Mouse (Mus musculus): ENCODE measurements at regions not wholly inside any gene's neighbourhood (a gene's known extent, or its start where the extent isn't known, plus 50 kb on each side); places are given as distances from the start of the nearest gene placed in this dataset.

DNA sequence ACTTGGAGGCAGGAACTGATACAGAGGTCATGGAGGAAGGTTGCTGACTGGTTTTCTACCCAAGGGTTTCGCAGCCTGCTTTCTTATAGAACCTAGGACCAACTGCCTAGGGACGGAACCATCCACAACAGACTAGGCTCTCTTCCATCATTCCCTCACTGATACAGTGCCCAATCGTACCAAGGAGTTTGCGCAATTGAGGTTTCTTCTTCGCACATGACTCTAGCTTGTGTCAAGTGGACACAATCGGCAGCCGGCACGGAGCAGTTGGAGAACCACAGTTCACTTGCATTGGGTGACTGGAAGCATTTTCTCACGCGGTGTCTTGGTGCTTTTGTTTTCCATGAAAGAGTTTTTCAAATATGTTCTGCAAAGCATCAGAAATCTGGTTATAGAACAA is 149.1 kb upstream of the Dyrk2 start:
- DNase-seq (ENCODE audit: low read depth, low spot score), result no peak

DNA sequence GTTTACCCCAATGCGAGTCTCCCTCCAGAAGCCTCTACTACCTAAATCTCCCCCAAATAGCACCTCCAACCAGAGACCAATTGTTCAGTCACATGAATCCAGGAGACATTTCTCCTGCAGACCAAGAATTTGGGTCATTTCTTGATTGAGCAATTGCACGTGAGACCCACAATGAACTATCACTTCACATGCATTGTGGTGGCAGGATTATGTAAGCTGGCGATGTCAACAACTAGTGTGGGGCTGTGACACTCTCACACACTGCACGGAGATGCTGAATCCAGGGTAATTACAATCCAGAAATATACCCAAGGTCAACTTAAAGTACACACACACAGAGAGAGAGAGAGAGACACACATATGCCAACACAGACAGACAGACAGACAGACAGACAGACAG is 148.5 kb upstream of the Dyrk2 start:
- no peak for DNase-seq (ENCODE audit: low read depth, low spot score)

DNA sequence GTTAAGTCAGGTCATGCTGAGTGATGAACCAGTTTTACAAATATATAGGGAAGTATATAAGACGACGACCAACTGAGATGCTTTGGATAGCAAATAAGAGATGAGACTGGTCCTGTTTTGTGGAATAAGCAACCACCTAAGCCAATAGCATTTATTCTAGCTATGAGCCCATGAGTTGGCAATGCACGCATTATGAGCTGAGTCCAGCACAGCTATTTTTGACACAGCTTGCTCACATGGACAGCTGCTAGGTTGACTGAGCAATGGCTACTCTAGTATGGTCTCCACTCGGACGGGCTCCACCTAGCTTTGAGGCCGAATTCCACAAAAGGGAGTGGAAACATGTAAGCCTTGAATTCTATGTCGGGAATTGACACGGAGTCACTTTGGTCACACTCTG is 146.1 kb upstream of the Dyrk2 start:
- DNase-seq (ENCODE audit: low read depth, low spot score), result no peak

DNA sequence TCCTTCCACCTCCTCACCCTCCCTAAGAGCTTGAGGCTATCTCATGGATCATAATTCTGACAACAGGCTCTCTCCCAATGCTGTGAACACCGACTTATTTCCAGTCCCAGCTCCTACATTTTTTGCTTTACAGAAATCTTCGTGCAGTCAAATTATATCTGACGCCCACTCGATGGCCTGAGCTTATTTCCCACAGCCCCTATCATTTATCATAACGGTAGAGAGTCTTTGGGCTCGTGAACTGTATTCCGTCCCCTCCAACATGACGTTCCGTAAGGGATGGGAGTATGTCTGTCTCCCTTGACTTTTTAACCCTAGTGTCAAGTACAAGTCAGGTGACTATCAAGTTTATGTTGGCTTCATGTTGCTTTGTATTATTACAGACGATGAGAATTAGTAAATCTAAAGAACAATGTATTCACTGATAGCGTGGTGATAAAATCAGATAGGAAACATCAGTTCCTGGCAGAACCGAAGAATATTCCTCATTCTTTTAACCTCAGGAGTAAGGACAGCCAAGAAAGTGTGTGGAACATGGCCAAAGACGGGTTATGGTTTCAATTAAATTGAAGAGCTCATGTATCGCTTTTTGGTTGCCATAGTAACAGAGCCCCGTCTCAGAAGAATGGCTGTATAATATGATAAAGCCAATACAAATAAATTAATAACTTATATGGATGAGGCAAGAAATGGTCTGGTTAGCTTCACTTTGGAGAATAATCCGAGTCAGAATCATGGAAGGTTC is 145.5 kb upstream of the Dyrk2 start:
- DNase-seq (ENCODE audit: low read depth, low spot score), result no peak

DNA sequence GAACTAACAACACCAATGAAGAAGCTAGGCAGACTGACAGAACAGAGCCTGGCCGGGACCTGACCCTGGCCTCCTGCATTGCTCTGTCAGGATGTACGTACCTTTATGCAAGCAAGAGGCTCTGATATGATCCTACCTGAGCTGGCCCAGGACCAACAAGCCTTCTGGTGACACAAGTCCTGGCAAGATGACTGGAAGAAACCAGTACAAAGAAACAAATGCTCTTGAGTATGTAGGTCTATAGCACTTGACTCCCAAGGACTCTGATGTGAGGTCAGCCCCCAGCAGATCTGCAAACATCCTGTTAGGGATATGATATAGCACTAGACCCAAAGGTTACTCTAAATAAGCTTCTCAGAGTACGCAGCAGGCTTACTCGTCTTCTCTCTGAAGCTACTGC is 144.7 kb upstream of the Dyrk2 start:
- DNase-seq (ENCODE audit: low read depth, low spot score), result no peak

DNA sequence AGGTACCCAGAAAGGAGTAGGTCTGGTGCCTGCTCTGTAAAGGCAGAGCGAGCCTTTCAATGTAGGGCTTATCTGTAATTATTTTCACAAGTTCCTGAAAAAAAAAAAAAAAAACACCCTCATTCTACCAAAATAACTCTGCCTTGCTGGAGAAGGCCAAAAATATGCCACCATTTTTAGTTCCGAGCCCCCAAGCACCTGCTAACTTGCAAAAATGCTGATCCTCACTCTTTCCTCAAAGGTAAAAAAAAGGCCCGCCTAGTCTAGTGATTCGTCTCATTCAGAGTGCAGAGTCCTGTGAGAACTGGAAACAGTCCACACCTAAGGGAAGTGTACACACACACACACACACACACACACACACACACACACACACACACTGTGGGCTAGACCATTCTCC is 143.7 kb upstream of the Dyrk2 start:
- DNase-seq (ENCODE audit: low read depth, low spot score), result no peak

DNA sequence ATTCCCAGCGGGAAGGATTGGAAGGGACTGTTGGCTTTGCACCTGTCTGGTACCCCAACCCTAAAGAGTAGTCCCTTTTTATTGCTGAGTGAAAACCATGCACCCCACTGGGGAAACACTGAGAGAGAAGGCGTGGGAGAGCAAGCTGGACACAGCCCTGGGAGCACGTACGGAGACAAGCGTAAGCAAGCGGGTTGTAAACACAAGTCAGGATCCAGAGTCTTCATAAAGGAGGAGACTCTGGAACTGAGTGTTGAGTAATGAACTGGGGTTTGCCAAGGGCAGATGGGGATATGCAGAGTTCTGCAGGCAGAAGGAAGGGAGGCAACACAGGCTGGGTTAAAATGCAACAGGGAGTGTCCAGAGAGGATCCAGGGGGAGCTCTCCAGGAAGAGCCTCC is 141.5 kb upstream of the Dyrk2 start:
- no peak for DNase-seq (ENCODE audit: low read depth, low spot score)

DNA sequence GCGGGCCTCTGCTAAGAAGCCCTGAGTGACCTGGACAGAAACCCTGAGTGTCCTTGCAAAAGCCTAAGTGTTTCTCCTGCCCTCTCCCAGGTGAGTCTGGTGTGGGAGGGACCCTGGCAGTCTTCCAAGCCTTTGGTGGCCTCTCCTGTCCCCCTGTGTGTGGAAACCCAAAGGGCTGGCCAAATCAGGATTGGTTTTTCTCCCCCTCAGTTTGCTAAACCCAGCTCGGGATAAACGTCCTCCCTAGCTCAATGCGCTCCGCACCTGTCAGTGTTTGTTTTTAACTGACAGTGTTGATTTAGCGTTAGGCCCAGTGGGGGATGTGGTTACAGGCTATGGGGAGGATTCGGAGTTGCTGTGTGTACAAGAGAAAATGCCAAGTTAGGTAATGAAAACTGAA is 140.9 kb upstream of the Dyrk2 start:
- DNase-seq (ENCODE audit: low read depth, low spot score), result peak; percentile 30

DNA sequence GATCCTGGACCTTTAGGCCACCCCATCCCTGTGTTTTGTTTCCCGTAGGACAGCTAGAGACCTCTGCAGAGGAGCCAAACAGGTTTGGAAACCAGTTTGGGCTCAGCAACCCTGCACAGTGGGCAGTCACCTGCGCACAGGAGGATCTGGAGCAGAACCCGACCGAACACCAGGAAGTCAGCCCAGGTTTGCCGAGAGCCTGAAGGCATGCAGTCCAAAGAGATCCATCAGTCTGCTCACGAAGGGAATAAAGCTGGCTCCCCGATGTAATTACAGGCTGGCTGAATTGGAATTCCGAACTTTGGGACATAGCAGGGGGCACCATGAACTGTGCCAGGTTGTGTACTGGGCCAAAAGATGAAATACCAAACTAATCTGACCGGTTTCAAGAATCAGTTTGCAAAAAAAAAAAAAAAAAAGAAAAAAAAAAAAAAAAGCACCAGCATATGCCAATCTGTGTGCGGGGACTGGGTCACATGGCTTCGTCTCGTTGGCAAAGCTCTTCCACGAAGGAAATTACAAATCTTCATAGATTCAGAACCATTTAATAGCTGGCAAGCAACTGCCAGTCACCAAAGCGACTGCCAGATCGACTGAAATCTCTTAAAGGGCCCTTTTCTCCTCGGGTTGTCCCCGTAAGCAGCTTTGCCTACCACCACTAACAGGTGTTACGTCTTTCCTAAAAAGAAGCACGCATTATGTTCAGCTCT is 137.0 kb upstream of the Dyrk2 start:
- DNase-seq (ENCODE audit: low read depth, low spot score), result no peak

DNA sequence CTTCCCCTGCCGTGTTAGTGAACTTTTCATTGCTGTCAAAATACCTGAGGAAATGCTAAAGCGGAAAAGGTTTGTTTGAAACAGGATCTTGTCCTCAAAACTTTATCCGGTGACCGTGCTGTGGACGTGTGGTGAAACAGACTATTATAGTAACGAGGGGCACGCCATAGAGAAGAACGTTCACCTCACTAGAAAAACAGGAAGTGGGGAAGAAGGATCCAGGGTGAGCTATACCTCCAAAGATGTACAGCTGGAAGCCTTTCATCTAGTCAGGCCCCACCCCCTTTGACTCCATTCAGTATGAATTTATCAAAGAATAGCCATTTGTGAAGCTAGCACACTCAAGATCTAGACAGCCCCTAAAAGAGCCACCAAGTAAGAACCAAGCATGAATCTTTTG is 135.5 kb upstream of the Dyrk2 start:
- DNase-seq (ENCODE audit: low read depth, low spot score), result no peak

DNA sequence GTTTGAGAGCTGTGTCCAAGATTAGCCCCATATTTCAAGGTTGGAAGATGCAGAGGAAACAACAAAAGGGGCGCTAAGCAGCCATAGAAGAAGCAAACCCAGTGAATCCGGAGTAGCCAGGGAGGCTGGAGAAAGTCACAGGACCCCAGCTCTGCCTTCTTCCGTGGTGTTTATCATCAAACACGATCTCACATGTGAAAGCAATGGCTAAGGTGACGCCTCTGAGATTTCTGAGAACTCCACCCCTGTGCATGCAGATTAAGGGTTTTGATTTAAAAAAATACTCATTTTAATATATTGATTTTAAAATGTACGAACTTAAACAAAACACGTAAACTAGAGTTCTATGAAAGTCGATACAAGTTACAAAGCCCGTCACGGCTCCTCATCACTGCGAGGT is 134.4 kb upstream of the Dyrk2 start:
- no peak for DNase-seq (ENCODE audit: low read depth, low spot score)

DNA sequence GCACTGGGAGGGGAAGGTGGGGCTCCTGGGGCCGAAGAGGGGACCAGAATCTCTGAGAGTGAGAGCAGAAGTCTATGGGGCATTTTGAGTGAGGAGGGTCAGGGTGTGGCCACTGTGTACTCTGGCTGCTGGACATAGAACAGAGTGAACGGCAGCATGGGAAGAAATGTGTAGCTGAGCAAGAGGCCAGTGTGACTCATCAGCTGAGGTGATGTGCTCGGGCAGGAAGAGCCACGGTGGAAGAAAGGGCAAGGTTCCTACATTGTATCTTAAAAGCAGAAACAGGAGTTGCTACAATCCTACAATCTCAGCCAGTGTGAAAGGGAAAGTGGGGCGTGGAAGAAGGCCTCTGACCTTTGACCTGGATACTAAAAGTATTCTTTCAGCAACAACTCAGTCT is 133.8 kb upstream of the Dyrk2 start:
- DNase-seq (ENCODE audit: low read depth, low spot score), result no peak

DNA sequence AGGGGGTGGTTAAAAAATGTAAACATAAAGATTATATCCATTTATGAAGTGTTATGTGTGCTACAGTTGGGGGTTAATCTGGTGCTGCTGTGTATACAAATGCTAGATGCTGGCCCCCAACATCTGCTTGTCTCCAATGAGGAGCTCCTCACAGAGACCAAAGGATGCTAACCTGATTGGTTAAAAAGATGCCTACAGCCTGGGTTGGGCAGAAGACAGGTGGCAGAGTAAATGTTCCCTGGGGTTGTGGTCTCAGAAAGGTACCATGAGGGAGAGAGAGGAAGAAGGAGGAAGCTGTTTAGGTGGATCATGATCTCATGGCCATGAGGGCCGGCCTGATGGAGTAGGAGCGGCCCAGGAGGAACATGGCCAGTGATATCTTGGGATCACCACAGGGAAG is 133.0 kb upstream of the Dyrk2 start:
- no peak for DNase-seq (ENCODE audit: low read depth, low spot score)

DNA sequence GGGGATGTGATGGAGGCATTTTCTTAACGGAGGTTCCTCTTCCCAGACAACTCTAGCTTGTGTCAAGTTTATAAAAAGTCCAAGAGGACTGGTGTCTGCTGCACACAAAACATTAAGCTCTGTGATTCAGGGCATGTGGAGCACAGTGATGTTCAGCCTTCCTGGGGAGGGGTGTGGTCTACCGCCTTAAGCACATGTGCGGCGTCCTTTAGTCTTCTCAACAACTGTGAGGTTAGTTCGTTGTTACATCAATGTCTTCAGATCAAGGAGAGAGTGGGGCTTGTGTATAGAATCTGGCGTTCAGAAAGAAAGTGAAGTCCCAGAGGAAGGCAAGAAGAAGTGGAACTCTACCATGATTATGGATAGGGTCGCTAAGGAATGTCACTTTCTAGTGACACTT is 131.9 kb upstream of the Dyrk2 start:
- DNase-seq (ENCODE audit: low read depth, low spot score), result no peak

DNA sequence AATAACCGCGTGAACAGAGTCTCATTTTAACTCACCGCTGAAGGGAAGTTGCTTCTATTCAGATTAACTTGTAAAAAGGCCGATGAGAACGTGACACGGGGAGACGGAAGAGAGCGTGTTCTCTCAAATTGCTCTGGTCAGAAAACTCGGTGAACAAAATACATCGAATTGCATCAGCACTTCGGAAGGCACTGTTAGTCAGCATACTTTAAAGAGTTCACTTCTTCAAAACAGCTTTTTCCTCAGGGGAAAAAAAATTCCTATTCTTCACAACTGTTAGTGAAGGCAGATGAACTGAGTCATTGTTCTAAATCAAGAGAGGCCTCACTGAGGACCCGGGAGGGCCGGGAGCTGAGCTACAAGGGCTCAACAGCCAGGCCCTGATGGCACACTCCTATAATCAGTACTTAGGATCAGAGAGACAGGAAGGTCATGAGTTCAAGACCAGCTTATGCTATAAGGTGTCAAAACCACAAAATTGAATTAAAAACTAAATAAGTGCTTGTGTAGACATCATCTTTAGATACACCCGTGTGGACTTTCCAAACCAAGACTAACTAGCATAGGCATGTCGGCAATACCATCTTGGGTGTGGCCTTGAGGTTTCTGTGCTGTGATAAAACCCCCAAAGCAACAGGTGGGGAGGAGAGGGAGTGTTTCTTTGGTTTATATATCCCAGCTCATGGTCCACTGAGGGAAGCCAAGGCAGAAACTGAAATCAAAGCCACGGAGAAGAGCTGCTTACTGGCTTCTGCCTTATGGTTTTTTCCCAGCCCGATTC is 131.2 kb upstream of the Dyrk2 start:
- DNase-seq (ENCODE audit: low read depth, low spot score), result no peak

DNA sequence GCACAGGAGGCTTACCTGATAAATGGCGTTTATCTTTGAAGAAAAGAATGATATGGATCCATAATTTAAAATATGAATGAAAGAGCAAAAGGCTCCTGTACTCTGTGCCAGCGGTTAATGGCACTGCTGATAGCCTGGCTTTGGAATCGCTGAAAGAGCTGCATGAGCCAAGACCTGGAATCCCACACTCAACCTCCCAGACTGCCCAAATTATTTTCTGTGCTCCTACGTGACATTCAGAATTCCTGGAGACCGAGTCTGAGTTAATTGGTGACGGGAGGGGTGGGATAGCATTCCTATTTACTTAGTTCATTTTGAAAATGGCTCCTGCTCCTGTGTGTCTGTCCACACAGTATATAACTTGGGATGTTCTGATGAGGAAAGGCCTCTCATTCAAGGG is 129.0 kb upstream of the Dyrk2 start:
- DNase-seq (ENCODE audit: low read depth, low spot score), result no peak

DNA sequence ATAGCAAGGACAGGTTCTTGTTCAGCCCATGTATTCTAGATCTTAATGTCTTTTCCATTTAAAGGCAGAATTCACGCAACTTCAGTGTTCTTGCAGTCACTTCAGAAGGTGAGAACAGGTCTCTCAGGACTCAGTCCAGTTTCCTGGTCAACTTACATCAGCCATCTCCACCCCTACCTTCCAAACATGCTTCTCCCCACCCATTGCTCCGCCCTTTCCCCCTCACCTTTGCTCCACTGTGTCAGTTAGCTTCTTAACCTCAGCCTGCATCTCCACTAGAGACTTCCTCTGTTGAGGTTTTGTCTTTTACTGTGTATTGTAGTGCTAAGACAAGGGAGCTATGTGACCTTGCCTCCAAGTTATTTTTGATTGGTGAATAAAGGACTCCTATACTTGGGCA is 127.0 kb upstream of the Dyrk2 start:
- no peak for DNase-seq (ENCODE audit: low read depth, low spot score)

DNA sequence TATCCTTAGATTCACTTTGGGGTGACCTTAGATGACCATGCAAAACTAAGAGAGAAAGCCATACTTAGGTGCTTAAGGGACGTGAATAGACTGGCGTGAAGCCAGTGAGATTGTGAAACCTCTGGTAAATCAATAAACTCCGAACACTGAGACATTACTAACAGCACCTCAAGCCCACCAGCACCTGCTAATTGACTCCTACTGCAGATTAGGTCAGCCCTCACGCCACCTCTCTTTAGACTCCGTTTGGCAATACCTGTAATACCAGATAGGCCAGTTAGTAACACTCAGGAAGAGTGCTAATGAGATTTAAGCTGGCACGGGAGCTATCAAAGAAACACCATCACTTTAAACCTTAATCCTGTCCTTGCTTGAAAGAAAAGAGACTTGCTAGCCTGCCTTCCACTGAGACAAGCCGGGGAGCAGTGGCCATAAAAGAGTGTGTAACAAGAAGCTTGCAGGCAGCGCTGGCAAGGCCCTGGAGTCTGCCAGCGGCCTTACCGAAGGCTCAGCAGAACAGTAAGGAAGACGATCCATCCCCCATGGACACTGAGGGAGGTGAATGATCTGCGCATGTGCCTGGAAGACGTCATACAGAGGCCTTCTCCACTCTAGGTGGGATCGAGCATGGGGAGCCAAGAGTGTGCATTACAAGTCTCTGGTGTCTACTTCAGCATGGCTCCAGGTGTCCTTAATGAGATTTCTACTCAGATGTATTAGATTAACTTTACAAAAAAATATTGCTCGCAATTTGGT is 124.0 kb upstream of the Dyrk2 start:
- DNase-seq (ENCODE audit: low read depth, low spot score), result no peak

DNA sequence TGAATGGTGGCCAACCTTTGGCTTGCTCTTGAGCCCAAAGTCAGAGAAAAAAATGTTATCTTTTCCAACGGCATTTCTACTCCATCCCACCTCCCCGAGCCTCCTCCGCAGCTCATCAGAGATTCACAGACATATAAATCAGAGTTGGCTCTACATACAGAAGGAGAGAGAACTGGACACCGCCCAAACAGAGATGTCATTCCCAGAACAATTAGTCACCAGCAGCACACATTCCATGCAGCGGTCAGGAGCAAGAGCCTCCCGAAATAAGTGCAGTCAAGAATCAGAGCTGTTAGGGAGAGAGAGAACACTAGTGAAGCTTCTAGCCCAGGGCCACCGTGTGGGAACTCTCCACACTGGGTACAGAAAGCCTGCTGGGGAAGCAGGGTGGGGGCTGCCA is 121.2 kb upstream of the Dyrk2 start:
- DNase-seq (ENCODE audit: low read depth, low spot score), result no peak

DNA sequence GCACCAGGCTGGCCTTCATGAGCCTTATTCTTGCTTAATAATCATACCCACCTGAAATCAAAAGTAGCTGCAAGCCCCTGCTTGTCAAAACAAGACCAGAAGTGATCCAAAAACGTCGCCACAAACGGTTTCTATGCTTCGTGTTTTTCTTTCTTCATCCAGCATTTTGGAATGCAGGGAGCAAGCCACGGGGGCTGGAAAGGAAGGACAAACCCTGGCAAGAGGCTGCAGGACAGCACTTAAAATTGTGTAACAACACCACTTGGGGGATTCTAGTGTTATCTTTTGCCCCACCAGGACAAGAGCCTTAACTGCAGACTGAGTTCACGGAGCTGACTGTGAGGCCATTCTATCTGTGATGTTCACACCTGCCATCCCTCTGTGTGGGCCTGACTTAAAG is 120.5 kb upstream of the Dyrk2 start:
- no peak for DNase-seq (ENCODE audit: low read depth, low spot score)

DNA sequence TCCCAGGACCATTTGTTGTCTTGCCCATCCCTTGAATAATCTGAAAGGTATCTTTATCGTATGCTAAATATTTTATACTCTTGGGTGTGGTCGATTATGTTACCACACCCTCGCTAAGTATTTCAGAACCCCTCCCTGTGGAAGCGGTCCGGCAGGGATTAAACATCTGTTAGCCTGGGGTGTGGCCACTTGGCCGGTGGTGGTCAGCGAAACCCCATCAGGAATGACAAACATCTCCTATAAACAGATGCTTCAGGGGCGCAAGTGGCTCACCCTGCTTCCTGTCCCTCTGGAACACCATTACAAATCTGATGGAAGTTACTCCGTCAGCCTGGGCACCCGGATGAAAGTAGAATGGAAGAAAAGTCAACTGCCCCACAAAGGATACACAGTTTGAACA is 119.8 kb upstream of the Dyrk2 start:
- no peak for DNase-seq (ENCODE audit: low read depth, low spot score)

DNA sequence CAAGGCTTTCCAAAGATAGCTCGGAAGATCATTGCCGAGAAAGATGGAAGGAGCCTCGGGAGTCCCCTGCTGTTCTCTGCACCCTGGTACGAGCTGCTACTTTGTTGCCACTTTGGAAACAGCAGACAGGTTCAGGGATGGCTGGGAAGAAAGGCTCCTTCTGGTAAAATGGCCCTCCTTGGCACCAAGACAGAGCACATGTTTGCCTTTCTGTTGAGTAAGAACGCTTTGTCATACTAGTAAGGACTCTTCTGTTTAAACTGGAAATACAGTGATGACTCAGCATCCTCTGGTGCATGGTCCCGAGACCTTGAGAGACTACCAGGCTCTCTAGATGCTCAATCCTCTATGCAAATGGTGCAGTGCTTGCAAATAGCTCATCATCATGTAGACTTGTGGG is 118.2 kb upstream of the Dyrk2 start:
- no peak for DNase-seq (ENCODE audit: low read depth, low spot score)
